In genomic region chr5:53546979-53547472, GRCm38 (mm10) we compare ENCODE assay signal across 11 mouse cellular contexts.
DNase-seq lines count a peak whose midpoint lies in the region; ATAC-seq and TF ChIP-seq lines count a peak whose summit lies in the region.
"Had no signal": no experiment of that assay in that cellular context is flagged by ENCODE, and none has a peak within 500 bp of the region (broad histone marks: within the 10 kb centered on the region; RNA-seq: fewer than 3 reads in every experiment).

No protein-coding gene starts in this region.

- H3K4me1 ChIP-seq in kidney, embryonic 16.5 days (ENCODE audit: insufficient read depth, low read length): no peaks in the 10 kb centered on the region
- no peaks in the 10 kb centered on the region for H3K4me1 ChIP-seq in intestine, postnatal 0 days (replicated peaks; ENCODE audit: control insufficient read depth, insufficient read depth, low read length)
- H3K4me1 ChIP-seq: liver, embryonic 15.5 days had no signal

- H3K9me3 ChIP-seq in kidney, embryonic 16.5 days (ENCODE audit: low read length): no peaks in the 10 kb centered on the region
- no peaks in the 10 kb centered on the region for H3K9me3 ChIP-seq in intestine, postnatal 0 days (ENCODE audit: control insufficient read depth)
- H3K9me3 ChIP-seq: liver, embryonic 15.5 days had no signal

- no peak overlapping the region for H3K4me2 ChIP-seq in kidney, embryonic 16.5 days (replicated peaks; ENCODE audit: low read depth, low read length)
- H3K4me2 ChIP-seq in intestine, postnatal 0 days (replicated peaks; ENCODE audit: low read depth): no peak overlapping the region
- H3K4me2 ChIP-seq: liver, embryonic 15.5 days had no signal

- no peak overlapping the region for H3K4me3 ChIP-seq in kidney, embryonic 16.5 days (ENCODE audit: low read length)
- no peak overlapping the region for H3K4me3 ChIP-seq in intestine, postnatal 0 days (ENCODE audit: low read depth, low read length)
- H3K4me3 ChIP-seq: liver, embryonic 15.5 days; myocyte had no signal

- H3K27ac ChIP-seq in kidney, embryonic 16.5 days (ENCODE audit: low read length): no peak overlapping the region
- no peak overlapping the region for H3K27ac ChIP-seq in intestine, postnatal 0 days (ENCODE audit: low read depth, low read length)
- H3K27ac ChIP-seq: liver, embryonic 15.5 days had no signal

- WGBS in kidney, embryonic 16.5 days: 48% methylated on average over 9 of the region's 9 CpGs
- 54% methylated on average over 9 of the region's 9 CpGs for WGBS in intestine, postnatal 0 days

- H3K27me3 ChIP-seq in kidney, embryonic 16.5 days (ENCODE audit: insufficient read depth, low read length): no peaks in the 10 kb centered on the region
- H3K27me3 ChIP-seq in intestine, postnatal 0 days (replicated peaks; ENCODE audit: control insufficient read depth, insufficient read depth, low read length): no peaks in the 10 kb centered on the region
- H3K27me3 ChIP-seq: liver, embryonic 15.5 days had no signal

- ATAC-seq in kidney, embryonic 16.5 days (ENCODE audit: low FRiP score, low TSS enrichment): no peak
- no peak for ATAC-seq in intestine, postnatal 0 days

- H3K36me3 ChIP-seq in kidney, embryonic 16.5 days (ENCODE audit: insufficient read depth, low read length): no peaks in the 10 kb centered on the region
- no peaks in the 10 kb centered on the region for H3K36me3 ChIP-seq in intestine, postnatal 0 days (ENCODE audit: control insufficient read depth, insufficient read depth)
- H3K36me3 ChIP-seq: liver, embryonic 15.5 days had no signal

- peak; percentile 19 for DNase-seq in adrenal gland, adult 2 months
- no peak for DNase-seq in adrenal gland, adult 8-10 months
- peak; percentile 16 to 31 for DNase-seq in kidney, postnatal 36 days
- peak; percentile 31 for DNase-seq in c-Kit-positive CD71-negative TER-119-negative erythroid progenitor cells, embryonic 14.5 days (ENCODE audit: low read depth)
- DNase-seq in lung, postnatal 36 days: peak; percentile 65
- no peak for DNase-seq in ovary, postnatal 10 days (ENCODE audit: low spot score)
- DNase-seq: right cerebral cortex, adult 18-20 months had no signal

- TF ChIP-seq CTCF in intestine, postnatal 0 days (IDR thresholded peaks at IDR 0.05; ENCODE audit: low read depth): no peak

- no peak overlapping the region for H3K9ac ChIP-seq in kidney, embryonic 16.5 days (replicated peaks; ENCODE audit: low read length)
- no peak overlapping the region for H3K9ac ChIP-seq in intestine, postnatal 0 days (ENCODE audit: low read depth, low read length)
- H3K9ac ChIP-seq: liver, embryonic 15.5 days had no signal

Comparison
In these comparisons a context has a peak if more than half of its experiments do, and no peak if none do; other contexts are left out.
1. DNase-seq: peak in adrenal gland, adult 2 months (single experiment), kidney, postnatal 36 days (2 of 2), c-Kit-positive CD71-negative TER-119-negative erythroid progenitor cells, embryonic 14.5 days (single experiment) and lung, postnatal 36 days (single experiment); none in adrenal gland, adult 8-10 months (single experiment) and ovary, postnatal 10 days (single experiment).